Mouse (Mus musculus) urinary bladder, postnatal 10 days (tissue): ENCODE results near the gene Myo1d.

Source experiments
- DNase-seq: peaks from one replicate; pipeline ENCODE4 v3.0.0; 2022; ENCODE audit warnings: low spot score

Gene Myo1d

GRCm38 (mm10) chr11:80781535-80781934 lies 1.7 kb upstream of the Myo1d start:
- no peak for DNase-seq

- DNase-seq: no peak
Observed at GRCm38 (mm10) chr11:80778916-80779526, 804 bp downstream of the Myo1d start.

GRCm38 (mm10) chr11:80778157-80778556 lies 1.7 kb downstream of the Myo1d start:
- no peak for DNase-seq

- no peak for DNase-seq
Observed at GRCm38 (mm10) chr11:80777708-80778107, 2.1 kb downstream of the Myo1d start.

GRCm38 (mm10) chr11:80775535-80775934 lies 4.3 kb downstream of the Myo1d start:
- DNase-seq: no peak

GRCm38 (mm10) chr11:80772595-80773210 lies 7.1 kb downstream of the Myo1d start:
- DNase-seq: no peak

- no peak for DNase-seq
Observed at GRCm38 (mm10) chr11:80771596-80772250, 8.1 kb downstream of the Myo1d start.

- DNase-seq: no peak
Observed at GRCm38 (mm10) chr11:80771186-80771585, 8.6 kb downstream of the Myo1d start.

- no peak for DNase-seq
Observed at GRCm38 (mm10) chr11:80767320-80767617, 12.6 kb downstream of the Myo1d start.

- DNase-seq: no peak
Observed at GRCm38 (mm10) chr11:80766472-80767319, 13.1 kb downstream of the Myo1d start.

- DNase-seq: no peak
Observed at GRCm38 (mm10) chr11:80766068-80766467, 13.8 kb downstream of the Myo1d start.

- no peak for DNase-seq
Observed at GRCm38 (mm10) chr11:80762066-80762465, 17.8 kb downstream of the Myo1d start.

- no peak for DNase-seq
Observed at GRCm38 (mm10) chr11:80761285-80761974, 18.4 kb downstream of the Myo1d start.

- no peak for DNase-seq
Observed at GRCm38 (mm10) chr11:80759023-80759422, 20.8 kb downstream of the Myo1d start.

- DNase-seq: no peak
Observed at GRCm38 (mm10) chr11:80754201-80754600, 25.6 kb downstream of the Myo1d start.

- DNase-seq: no peak
Observed at GRCm38 (mm10) chr11:80751168-80751567, 28.7 kb downstream of the Myo1d start.

- no peak for DNase-seq
Observed at GRCm38 (mm10) chr11:80749187-80749586, 30.6 kb downstream of the Myo1d start.

GRCm38 (mm10) chr11:80745426-80745825 lies 34.4 kb downstream of the Myo1d start:
- DNase-seq: no peak

- DNase-seq: no peak
Observed at GRCm38 (mm10) chr11:80743823-80744410, 35.9 kb downstream of the Myo1d start.

- DNase-seq: no peak
Observed at GRCm38 (mm10) chr11:80742462-80742861, 37.4 kb downstream of the Myo1d start.

- DNase-seq: no peak
Observed at GRCm38 (mm10) chr11:80734771-80735170, 45.1 kb downstream of the Myo1d start.

GRCm38 (mm10) chr11:80724701-80725100 lies 55.1 kb downstream of the Myo1d start:
- DNase-seq: no peak
